Mouse (Mus musculus) lung, adult 2 months (tissue): ENCODE results near the gene Map4. TPM values are rescaled to one million over a fixed set of nuclear protein-coding genes. Genes with fewer than 3 reads are reported as not detected.

Experiments
- DNase-seq: peaks from one replicate; pipeline ENCODE4 v3.0.0; 2022
- H3K4me1 ChIP-seq: fragments of 200-500 bp; 2 replicates; pipeline ENCODE4 v1.6.1; 2011; ENCODE audit warnings: low read length; ENCODE audit not compliant: control insufficient read depth, insufficient read depth
- H3K4me3 ChIP-seq: fragments of 200-500 bp; replicated peaks from 2 replicates; pipeline ENCODE3; 2011; ENCODE audit warnings: low read depth, mild to moderate bottlenecking, control low read depth, low read length; ENCODE audit errors: extremely low read depth
- CTCF ChIP-seq: fragments of 200-500 bp; IDR thresholded peaks from 2 replicates; pipeline ENCODE4 v1.5.1; 2011; ENCODE audit warnings: mild to moderate bottlenecking, low read length, control low read depth; ENCODE audit not compliant: insufficient read depth
- POLR2A ChIP-seq: fragments of 200-500 bp; IDR thresholded peaks from 2 replicates; pipeline ENCODE4 v1.6.1; 2011; ENCODE audit warnings: low read depth, mild to moderate bottlenecking, control low read depth, low read length, borderline replicate concordance; ENCODE audit errors: extremely low read depth
- WGBS: fragments of 180-500 bp; shearing (Covaris S2); methylation state at CpG from one replicate; pipeline ENCODE4 v1.1.7; 2018; 5-methylcytosine and 5-hydroxymethylcytosine counted together
- polyA plus RNA-seq: library from polyadenylated mRNA; depleted of rRNA; stranded (reverse); fragments of >200 nt; gene quantifications from 2 replicates; pipeline ENCODE4 v1.2.3, GENCODE M21; 2012

Map4 gene
- polyA plus RNA-seq, 1 experiment, result 275 TPM

DNA sequence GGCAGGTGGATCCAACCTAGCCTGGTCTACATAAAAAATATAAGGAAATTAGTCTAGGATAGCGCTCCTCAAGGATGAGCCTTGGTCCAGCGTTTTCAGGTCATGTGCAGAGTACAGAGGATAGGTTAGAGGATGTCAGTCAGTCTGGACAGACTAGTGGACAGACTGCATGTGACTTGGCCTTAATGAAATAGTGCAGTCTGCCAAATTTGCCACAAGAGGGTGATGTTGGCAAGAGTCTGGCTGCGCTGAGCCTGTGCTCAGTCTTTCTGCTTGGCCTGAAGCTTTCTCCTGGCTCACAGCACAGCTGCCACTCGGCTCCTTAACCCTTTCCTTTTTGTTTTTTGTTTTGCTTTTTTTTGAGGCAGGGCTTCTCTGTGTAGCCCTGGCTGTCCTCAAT, 54.2 kb downstream of the Map4 start:
- DNase-seq, result peak; percentile 51
- 26% methylated on average over 4 of the region's 4 CpGs for WGBS
- Histone ChIP-seq H3K4me1 (no peaks in the 10 kb centered on the region), H3K4me3 (no peak overlapping the region)
- TF ChIP-seq CTCF (peak; percentile 93), POLR2A (no peak)

DNA sequence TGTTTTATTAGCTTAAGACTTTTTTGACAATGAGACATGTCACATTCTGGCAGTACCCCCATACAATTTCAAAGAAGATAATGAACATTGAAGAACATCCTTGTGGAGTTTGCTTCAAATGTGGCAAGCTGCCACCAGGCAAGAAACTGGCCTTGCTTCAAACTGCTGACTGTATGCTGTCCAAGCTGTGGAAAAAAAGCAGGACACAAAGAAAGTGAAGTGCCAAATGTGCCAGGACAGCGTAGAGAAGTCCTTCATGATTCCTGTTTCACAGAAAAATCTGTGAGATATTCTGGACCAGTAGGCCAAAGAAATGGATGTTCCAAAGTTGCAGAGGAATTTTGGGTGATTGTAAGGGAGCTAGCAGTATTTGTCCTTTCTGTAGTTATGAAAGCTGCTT, 57.8 kb downstream of the Map4 start:
- 58% methylated on average over 1 of the region's 1 CpGs for WGBS
- DNase-seq, result no peak
- H3K4me1 ChIP-seq, result no peaks in the 10 kb centered on the region
- H3K4me3 ChIP-seq, result no peak overlapping the region
- TF ChIP-seq CTCF (no peak), POLR2A (no peak)

DNA sequence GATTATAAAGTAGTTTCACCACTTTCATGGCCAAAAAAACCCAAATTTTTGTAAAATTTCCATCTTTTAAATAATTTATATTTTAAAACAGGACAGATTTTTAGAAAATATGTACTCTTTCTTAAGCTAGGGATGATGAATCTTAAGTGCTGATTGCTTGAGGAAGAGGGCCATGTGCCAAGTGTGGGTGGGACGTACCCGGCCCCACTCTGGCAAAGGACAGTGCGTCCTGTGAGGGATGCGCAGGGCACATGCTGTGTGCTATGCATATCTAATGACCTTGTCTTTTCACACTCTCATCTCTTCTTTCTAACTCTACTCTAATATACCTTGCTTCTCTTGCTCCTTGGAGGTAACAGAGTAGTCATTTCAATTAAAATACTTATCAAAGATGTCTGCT, 66.2 kb downstream of the Map4 start:
- no peak for DNase-seq
- H3K4me3 ChIP-seq, result no peak overlapping the region
- TF ChIP-seq CTCF (no peak), POLR2A (no peak)
- WGBS, result 52% methylated on average over 4 of the region's 4 CpGs
- H3K4me1 ChIP-seq, result no peaks in the 10 kb centered on the region; the same call in 1 of the 2 replicates

DNA sequence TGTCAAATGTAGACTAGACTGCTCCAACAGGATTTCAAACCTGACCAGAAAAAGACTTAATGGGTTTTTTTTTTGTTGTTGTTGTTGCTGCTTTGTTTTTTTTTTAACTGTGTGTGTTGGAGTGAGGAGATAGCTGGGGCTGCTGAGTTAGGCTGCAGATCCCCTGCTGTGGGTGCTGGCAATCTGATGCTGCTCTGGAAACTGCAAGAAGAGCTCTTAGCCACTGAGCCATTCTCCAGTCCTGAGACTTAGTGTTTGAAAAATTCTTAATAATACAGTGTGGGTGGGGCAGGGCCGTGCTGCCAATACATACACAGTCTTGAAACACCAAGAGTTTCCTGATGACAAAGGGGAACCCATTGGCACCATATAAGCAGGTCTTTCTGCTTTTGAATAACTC, 70.7 kb downstream of the Map4 start:
- TF ChIP-seq CTCF (no peak), POLR2A (no peak)
- H3K4me1 ChIP-seq, result no peaks in the 10 kb centered on the region; the same call in 1 of the 2 replicates
- WGBS, result 35% methylated on average over 1 of the region's 1 CpGs
- DNase-seq, result no peak
- H3K4me3 ChIP-seq, result no peak overlapping the region

DNA sequence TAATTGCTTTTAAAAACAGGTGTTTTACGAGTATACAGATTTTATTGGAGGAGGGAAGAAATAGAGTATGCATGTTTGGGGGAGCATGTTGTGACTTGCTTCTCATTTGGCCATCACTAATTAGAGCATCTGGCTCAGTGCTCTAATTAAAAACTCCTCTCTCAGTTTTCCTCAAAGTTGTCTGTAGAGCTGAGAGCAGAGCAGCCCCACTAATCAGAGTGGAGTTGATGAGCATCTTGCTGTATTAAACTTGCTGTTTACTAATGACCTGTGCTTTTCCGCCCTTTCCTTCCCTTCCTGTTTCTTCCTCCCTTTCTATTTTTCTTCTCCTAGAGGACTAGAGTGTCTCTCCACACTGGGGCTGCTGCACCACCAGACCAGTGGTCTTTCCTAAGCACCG, 71.2 kb downstream of the Map4 start:
- no peak for DNase-seq
- WGBS, result 83% methylated on average over 3 of the region's 3 CpGs
- H3K4me1 ChIP-seq, result no peaks in the 10 kb centered on the region
- no peak overlapping the region for H3K4me3 ChIP-seq
- TF ChIP-seq POLR2A (no peak), CTCF (no peak)

DNA sequence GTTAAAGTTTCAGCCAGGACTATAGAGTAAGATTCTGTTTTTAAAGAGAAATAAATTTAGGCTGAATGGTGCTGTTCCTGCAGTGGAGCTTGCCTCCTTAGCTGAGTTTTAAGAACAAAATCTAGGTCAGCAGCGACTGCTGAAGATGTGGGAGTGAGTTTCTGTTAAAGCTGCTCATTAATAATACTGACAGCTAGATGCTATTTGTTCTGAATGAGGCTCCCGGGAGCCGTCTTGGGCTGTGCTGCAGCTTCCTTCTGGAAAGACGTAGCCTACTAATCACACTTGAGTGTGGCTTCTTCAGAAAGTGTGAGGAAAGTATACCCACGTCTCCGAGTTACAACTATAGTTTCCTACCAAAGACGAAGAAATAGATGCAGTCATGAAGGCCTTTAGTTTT, 88.0 kb downstream of the Map4 start:
- no peak overlapping the region for H3K4me3 ChIP-seq
- 51% methylated on average over 7 of the region's 7 CpGs for WGBS
- DNase-seq, result no peak
- H3K4me1 ChIP-seq, result no peaks in the 10 kb centered on the region
- no peak for TF ChIP-seq POLR2A
- TF ChIP-seq CTCF, result no peak

DNA sequence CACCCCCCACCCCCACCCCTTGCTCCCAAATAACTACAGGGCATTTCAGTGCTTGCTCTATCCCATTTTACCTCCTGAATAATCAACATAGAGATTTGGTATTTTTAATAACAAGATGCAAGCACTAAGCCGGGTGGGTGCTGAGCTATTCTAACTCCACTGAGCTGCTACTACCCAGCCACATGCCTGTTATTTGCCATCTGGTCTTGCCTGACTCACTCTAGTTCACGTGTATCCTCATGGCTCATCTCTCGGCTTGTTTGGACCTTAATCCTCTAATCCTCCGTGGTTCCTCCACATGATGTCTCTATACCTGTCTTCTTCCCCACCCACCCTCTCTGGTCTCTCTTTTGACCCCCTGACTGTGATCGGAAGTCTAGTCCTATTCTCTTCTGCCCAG, 89.1 kb downstream of the Map4 start:
- DNase-seq, result no peak
- no peaks in the 10 kb centered on the region for H3K4me1 ChIP-seq
- TF ChIP-seq CTCF, result no peak
- no peak for TF ChIP-seq POLR2A
- no peak overlapping the region for H3K4me3 ChIP-seq
- 81% methylated on average over 5 of the region's 5 CpGs for WGBS

DNA sequence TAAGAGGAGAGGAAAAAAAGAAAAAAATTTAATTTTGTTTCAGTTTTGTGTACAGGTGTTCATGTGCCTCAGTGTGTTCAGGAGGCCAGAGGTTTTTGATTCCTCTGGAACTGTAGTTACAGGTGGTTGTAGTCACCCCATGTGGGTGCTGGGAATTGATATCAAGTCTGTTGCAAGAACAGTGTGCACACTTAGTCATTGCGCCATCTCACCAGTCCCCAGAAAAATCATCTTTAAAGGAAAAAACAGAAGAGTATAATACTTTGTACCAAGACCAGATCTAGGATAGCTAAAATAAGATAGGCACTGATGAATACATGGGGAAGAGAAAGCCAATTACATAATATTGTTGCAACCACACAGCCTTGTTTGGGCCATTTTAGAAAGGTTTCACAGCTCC, 90.2 kb downstream of the Map4 start:
- TF ChIP-seq CTCF (no peak), POLR2A (no peak)
- WGBS, result 89% methylated on average over 1 of the region's 1 CpGs
- no peak for DNase-seq
- Histone ChIP-seq H3K4me3 (no peak overlapping the region), H3K4me1 (no peaks in the 10 kb centered on the region)

DNA sequence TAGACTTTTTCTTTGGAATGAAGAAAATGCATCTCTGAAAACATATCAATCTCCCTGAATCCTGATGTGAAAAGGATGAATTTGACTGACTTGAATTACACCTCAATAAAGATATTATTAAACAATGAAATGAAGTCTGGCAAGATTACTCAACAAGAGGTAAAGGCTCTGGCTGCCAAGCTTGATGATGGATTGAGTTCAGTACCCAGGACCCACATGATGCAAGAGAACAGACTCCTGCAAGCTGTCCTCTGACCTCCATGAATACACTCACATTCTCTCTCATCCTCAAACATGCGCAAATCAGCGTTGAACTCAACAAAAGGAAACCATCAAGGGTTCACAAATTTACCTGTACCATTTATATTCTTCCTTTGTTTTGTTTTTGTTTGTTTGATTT, 90.9 kb downstream of the Map4 start:
- Histone ChIP-seq H3K4me1 (no peaks in the 10 kb centered on the region), H3K4me3 (no peak overlapping the region)
- no peak for DNase-seq
- TF ChIP-seq CTCF (no peak), POLR2A (no peak)
- 90% methylated on average over 2 of the region's 2 CpGs for WGBS

DNA sequence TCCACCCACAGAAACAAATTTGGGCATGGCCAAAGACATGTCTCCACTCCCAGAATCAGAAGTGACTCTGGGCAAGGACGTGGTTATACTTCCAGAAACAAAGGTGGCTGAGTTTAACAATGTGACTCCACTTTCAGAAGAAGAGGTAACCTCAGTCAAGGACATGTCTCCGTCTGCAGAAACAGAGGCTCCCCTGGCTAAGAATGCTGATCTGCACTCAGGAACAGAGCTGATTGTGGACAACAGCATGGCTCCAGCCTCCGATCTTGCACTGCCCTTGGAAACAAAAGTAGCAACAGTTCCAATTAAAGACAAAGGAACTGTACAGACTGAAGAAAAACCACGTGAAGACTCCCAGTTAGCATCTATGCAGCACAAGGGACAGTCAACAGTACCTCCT, 103.8 kb downstream of the Map4 start:
- Histone ChIP-seq H3K4me3 (no peak overlapping the region), H3K4me1 (no peaks in the 10 kb centered on the region)
- 76% methylated on average over 4 of the region's 4 CpGs for WGBS
- TF ChIP-seq POLR2A, result no peak
- TF ChIP-seq CTCF, result no peak
- DNase-seq, result no peak

DNA sequence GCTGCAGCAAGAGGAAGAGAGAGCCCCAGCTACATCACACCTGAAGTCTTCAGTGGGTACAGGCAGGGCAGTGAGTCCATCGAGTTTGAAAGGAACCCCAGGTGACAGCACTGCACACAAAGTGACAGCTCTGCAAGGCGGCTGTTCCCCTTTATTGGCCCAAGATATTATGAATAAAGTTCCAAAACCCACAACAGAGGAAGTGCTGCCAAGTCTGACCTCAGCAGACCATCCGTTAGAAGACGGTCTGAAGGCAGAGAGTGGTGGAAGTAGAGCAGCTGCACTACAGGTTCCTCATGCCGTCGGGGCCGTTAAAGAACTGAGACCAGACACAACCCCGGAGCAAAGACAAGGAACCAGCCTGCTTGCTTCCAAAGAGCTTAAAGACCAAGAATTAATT, 106.6 kb downstream of the Map4 start:
- TF ChIP-seq POLR2A (no peak), CTCF (no peak)
- WGBS, result 63% methylated on average over 8 of the region's 8 CpGs
- Histone ChIP-seq H3K4me1 (no peaks in the 10 kb centered on the region), H3K4me3 (no peak overlapping the region)
- no peak for DNase-seq

DNA sequence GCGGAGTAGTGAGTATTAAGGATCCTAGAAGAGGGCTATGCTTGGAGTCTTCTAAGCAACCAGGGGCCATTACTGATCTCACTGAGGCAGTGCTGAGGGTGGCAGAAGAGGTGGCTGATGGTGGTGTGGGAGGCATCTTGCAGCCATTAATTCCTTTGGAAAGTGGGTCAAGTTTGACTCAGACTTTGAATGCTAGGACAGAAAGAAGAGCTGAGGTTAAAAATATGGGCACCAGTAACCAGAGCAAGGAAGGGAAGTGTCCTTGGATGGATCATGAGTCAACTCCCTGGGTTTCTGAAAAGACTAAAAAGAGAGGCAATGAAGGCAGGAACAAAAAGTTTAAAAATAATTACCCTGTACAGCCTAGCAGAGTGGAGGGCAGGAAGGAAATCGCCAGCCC, 107.2 kb downstream of the Map4 start:
- TF ChIP-seq POLR2A (no peak), CTCF (no peak)
- 90% methylated on average over 2 of the region's 2 CpGs for WGBS
- Histone ChIP-seq H3K4me3 (no peak overlapping the region), H3K4me1 (no peaks in the 10 kb centered on the region)
- no peak for DNase-seq
